Mouse (Mus musculus): ENCODE measurements around the gene Cfap206. TPM values are rescaled to one million over a fixed set of nuclear protein-coding genes. Genes with fewer than 3 reads are reported as not detected.

Gene Cfap206
- polyA plus RNA-seq (2015; fragmentation: Illumina TruSeq; extraction: RNeasy Lipid Tissue Mini Kit (QIAGEN cat#74804); ENCODE audit: insufficient read depth, low replicate concordance): not detected

DNA sequence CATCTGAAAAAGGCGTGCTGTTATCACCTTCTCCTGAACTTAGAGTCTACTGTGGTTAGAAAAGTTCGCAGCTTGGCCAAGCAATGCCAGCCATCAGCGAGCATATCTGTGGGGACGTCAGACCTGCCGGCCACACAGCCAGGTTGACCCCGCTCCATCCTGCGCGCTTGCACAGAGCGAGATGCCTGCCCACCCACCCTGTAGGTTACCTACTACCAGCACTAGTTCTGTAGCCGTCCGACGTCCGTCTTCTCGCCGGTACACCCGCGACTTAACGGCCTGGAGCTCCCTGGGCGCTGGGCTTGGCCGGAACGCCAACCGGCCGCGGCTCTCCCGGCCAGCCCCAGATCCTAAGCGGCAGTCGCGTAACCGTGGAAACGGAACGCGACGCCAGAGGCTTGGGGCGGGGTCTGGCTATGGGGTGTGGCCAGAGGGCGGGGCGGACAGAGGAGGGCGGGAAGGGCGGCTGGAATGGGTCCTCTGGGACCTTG lies at the start of gene Cfap206:
Cfap206 (minus strand) TSS at position 356 of the 491 bp plus-strand sequence.

GRCm38 (mm10) chr4:34777677-34778527 lies 47.9 kb upstream of the Cfap206 start, which contains the start of gene Smim8:
Smim8 (minus strand) TSS chr4:34778423.

DNA sequence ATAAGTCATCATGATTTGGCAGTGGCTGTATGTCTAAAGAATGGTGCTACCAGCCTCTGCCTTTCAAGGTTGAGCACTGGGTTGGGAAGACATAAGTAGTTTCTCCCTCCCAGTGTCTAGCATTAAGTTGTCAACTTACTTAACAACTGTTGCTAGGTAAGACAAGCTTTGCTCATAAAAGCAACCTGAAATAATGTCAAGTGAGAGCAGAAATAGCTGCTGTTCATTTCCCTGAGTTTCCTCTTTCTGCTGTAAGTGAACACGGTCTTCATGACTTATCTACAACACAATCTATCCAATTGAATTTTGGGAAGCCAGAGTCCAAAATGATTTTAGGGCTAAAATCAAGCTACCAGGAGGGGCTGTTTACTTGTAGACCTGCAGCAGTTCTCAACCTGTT lies 26.2 kb upstream of the Cfap206 start, which contains the start of gene Gm136:
Gm136 (minus strand) TSS at position 101 of the 400 bp plus-strand sequence.

DNA sequence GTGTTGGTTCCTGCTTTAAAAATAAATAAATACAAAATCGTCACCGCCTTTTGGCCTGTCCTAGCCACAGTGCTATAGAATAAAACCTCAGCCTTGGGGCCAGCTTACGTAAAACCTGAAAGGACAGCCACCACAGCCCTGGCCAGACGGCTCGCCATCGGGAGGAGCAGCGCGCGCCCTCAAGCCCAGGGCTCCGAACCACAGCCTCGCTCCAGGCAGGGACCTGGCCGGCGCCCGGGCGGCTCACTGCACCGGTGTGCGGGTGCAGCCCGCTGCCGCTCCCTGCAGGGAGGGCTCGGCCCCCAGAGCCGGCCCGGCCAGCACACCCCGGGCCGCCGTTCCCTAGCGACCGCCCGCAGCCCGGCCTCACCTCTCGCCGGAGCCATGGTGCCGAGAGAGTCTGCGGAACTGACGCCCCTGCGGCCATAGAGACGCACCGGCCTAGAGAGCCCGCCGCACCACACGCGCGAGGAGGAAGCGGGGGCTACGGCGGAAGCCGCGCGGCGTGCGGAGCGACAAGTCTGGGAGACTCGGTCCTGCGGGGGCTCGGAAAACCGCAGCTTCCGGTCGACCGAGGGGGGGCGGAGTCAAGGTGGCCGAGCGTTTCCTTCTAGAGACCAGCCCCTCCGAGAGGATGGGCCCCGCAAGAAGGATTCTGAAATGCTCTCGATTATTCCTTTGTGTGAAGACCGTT lies 43.0 kb downstream of the Cfap206 start, which contains the start of gene Slc35a1:
Slc35a1 (minus strand) TSS at position 565 of the 694 bp plus-strand sequence.

Other genes with a start within 250 kb of the Cfap206 start
- 91.8 TPM for gene Akirin2, start 179.3 kb downstream of the Cfap206 start, polyA plus RNA-seq (2015; fragmentation: Illumina TruSeq; extraction: RNeasy Lipid Tissue Mini Kit (QIAGEN cat#74804); ENCODE audit: insufficient read depth, low replicate concordance)
- gene Orc3, start 115.3 kb downstream of the Cfap206 start, polyA plus RNA-seq (2015; fragmentation: Illumina TruSeq; extraction: RNeasy Lipid Tissue Mini Kit (QIAGEN cat#74804); ENCODE audit: insufficient read depth, low replicate concordance): 104 TPM
- gene Rars2, start 115.2 kb downstream of the Cfap206 start, polyA plus RNA-seq (2015; fragmentation: Illumina TruSeq; extraction: RNeasy Lipid Tissue Mini Kit (QIAGEN cat#74804); ENCODE audit: insufficient read depth, low replicate concordance): 37.4 TPM
- gene Slc35a1, start 42.8 kb downstream of the Cfap206 start, polyA plus RNA-seq (2015; fragmentation: Illumina TruSeq; extraction: RNeasy Lipid Tissue Mini Kit (QIAGEN cat#74804); ENCODE audit: insufficient read depth, low replicate concordance): 35.2 TPM
- gene Gm136, start 26.1 kb upstream of the Cfap206 start, polyA plus RNA-seq (2015; fragmentation: Illumina TruSeq; extraction: RNeasy Lipid Tissue Mini Kit (QIAGEN cat#74804); ENCODE audit: insufficient read depth, low replicate concordance): not detected
- gene Smim8, start 48.2 kb upstream of the Cfap206 start, polyA plus RNA-seq (2015; fragmentation: Illumina TruSeq; extraction: RNeasy Lipid Tissue Mini Kit (QIAGEN cat#74804); ENCODE audit: insufficient read depth, low replicate concordance): 36.8 TPM
- gene Zfp292, start 152.8 kb upstream of the Cfap206 start, polyA plus RNA-seq (2015; fragmentation: Illumina TruSeq; extraction: RNeasy Lipid Tissue Mini Kit (QIAGEN cat#74804); ENCODE audit: insufficient read depth, low replicate concordance): 43.8 TPM
- gene Cga, start 163.6 kb upstream of the Cfap206 start, polyA plus RNA-seq (2015; fragmentation: Illumina TruSeq; extraction: RNeasy Lipid Tissue Mini Kit (QIAGEN cat#74804); ENCODE audit: insufficient read depth, low replicate concordance): not detected